Mouse (Mus musculus): ENCODE results near the gene Pou3f1.

- TF ChIP-seq POLR2A (IDR thresholded peaks at IDR 0.05; ENCODE audit: insufficient read depth, low read length) (no peak), CTCF (IDR thresholded peaks at IDR 0.05; ENCODE audit: low read depth, low read length) (no peak)
These were observed 1.2 kb downstream of the Pou3f1 start for GRCm38 (mm10) chr4:124657781-124658180.
